Mouse (Mus musculus) heart, adult 8-10 months (tissue): ENCODE data around the gene Abhd8. TPM values are rescaled to one million over a fixed set of nuclear protein-coding genes. Genes with fewer than 3 reads are reported as not detected.

Experiments
- DNase-seq: peaks from one replicate; pipeline ENCODE4 v3.0.0; 2022; ENCODE audit warnings: low spot score
- total RNA-seq, 4 experiments: library from RNA; stranded (reverse); gene quantifications; 2 replicates each; pipeline ENCODE4 v1.2.4; 2022

Gene Abhd8
- total RNA-seq, 4 experiments from 2014 or later, result 21.4 to 29.6 (median 24.8) TPM

DNA sequence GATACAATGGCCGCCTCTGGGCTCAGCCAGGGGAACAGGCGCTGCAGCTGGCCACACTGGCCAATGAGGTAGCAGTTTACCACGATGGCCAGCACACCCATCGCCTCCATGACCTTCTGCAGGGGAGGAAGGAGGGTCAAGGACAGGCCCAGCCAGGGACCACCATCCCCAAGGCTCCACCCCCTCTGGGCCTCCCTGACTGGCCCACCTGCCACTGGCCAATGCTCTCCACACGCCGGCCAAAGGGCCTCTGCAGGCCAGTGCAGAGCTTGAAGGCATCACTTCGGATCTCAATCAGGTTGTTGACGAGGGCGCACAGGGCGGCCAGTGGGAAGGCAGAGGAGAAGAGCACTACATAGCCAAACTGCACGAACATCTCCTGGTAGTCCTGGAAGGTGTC, 15.5 kb upstream of the Abhd8 start:
- no peak for DNase-seq

DNA sequence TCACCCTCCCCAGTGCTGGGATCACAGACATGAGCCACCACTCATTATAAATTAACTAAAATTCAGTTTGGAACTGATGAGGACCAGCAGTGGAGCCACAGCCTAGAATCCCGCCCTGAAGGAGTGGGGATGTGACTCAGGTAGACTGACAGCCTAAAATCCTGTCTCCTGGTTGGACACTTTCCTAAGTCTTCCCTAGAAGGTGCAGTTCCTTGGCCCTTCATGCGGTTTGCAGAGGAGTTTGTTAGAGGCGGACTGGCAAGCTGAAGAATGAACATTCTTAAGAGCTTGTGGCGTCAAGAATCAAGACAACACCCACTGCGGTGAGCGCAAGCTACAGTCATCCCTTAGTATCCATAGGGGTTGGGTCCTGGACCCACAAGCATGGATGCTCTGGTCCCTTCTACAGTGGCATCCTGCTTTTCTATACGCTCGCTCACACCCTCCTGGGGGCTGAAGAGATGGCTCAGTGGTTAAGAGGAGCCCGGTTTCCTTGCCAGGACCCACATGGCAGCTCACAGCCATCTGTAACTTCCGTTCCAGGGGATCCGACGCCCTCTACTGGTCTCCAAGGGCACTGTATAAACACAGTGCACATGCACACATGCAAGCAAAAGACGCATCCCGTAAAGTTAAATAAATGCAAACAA, 13.9 kb upstream of the Abhd8 start:
- no peak for DNase-seq

DNA sequence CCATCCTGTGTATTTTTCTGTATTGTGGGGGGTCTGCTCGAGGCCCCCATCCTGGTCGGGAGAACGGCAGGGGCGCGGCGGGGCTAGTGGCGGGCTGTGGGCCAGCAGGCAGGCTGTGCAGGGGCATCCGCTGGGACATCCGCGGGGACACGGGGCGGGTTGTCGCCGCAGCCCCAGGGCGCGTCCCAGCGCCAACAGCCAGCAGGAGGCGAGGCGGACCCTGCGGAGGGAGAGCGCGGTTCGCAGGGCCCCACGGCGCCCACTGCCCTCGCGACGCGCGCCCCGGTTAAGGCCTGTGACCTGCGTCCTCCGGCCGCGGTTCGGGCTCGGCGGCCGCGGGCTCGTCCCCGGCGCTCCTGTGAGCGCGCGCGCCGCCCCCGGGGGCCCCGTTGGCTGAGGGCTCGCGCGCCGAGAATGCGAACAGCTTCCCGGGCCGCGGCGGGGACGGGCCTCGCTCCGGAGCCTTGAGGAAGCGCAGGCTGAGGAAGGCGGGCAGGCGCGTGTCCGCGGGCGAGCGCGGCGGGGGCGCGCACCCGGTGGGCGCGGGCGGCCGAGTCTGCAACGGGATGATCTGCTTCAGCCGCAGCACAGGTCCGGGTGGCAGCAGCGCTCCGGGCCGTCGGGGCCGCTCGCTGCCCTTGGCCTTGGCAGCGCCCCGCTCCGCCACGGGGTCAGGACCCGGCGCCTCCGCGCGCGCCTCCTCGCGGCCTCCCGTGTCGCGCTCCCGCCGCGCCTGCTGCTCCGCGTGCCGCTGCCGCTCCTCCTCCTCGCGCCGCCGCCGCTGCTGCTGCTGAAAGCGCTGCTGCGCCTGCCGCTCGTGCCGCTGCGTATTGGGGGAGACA, 12.9 kb upstream of the Abhd8 start:
- DNase-seq, result peak; percentile 70

DNA sequence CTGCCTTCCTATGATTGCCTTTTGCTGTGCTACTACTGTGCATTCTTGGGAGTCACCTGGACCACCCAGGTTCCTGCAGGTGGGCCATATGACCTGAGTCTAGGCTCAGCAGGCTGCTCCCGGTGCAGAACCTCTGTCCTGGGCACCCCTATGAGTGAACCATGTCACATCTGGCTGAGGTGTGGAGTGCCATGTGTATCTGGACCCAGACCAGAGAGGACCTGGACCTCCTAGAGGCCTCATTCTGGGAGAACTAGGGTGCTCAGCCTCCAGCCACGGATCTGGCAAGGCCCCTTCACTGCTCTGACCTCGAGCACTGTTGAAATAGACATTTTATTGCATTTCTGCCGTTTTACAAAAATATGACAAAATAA, 12.2 kb upstream of the Abhd8 start:
- DNase-seq, result no peak

DNA sequence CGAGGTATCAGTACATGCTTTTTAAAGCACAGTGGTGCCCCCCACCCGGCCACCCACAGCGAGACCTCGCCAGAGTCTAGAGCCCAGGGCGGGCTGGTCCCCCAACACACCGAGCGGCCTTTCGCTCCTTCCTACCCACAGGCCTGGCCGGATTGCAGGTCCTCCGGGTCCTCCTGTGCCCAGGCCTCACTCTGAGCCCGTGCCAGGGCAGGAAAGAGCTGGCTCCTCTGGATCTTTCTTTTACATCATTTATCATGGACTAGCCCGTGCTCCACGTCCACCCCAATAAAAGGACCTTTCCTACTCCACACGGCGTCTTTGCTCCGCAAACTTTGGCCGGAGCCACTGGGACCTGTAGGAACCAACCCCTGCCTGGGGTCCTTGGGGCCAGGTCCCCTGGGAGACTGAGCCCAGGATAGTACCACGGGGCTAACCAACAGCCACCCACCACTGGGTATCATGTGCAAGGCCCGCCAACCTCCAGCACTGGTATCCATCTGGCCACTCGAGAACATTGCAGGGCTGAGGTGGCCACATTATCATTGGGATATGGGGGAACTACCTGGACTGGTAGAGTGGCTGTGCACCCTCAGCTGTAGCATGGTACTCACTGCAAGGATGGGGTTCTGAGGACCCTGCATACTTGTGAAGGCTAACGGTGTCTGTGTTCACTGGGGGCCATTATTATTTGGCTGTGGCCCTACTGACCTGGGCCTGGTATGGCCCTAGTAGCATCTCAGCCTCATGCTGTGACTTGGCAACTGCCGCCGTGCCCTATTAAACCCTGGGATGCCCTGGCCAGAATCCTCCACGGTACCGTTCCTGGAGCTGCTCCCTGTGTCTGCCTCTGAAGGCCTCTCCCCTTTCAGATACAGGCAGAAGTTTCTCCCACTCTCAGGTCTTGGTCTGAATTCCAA, 11.6 kb upstream of the Abhd8 start:
- no peak for DNase-seq

DNA sequence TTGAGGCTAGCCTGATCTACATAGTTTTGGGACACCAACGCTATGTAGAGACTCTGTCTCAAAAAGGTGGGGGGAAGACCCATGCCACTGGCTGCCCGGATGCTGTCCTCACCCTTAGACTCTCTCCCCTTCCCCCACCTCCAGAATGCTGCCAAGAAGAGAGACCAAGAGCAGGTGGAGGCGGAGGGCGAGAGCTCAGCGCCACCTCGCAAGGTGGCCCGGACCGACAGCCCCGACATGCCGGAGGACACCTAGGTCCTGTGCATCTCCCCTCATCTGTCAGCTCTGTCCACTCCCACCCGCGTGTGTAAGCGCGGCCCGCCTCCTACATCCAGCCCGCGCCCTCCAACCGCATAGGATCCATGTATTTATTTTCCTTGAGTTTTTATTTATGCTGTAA, 10.9 kb upstream of the Abhd8 start:
- no peak for DNase-seq

DNA sequence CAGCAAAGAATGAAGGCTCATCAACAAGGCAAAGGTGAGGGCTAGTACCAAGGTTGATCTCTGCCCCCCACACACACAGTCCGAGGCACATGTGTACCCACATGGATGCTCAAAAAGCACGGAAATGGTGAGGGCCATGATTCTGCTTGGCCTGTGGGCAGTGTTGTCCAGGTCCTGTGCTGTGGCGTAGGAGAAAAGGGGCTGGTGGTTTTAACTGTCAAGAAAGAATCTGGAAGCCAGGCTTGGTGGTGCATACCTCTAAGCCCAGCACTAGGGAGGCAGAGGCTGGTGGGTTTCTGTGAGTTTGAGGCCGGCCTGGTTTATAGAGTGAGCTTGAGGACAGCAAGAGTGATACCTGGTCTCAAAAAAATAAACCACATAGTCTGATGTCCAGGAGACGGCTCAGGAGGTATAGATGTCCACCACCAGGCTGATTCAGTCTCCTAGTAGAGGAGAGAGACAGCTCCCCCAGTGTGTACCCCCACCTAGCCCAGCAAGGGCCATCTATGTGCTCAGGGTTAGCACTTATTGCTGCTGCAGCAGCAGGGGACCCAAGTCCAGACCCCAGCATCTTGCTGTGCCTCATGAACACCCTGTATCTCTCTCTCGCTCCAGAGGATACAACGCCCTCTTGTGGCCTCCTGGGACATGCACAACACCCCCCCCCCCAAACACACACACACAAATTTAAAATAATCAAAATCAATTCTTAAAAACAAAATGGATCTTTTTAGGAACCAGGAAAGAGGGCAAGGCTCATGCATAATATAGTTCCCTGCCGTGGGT, 9.3 kb upstream of the Abhd8 start:
- no peak for DNase-seq

DNA sequence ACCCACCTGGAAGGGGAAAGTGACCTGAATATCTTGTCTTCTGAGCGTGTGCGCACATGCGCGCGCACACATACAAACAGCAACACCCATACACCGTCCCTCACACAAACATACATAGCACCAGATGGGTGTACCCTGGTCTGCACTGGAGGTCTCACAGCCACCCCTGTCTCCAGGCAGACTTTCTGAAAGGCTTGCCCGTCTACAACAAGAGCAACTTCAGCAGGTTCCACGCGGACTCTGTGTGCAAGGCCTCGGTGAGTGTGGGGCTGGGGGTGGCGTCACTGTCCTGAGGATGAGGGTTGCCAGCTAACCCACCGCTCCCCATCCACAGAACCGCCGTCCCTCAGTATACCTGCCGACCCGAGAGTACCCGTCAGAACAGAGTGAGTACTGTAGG, 8.4 kb upstream of the Abhd8 start:
- DNase-seq, result no peak

DNA sequence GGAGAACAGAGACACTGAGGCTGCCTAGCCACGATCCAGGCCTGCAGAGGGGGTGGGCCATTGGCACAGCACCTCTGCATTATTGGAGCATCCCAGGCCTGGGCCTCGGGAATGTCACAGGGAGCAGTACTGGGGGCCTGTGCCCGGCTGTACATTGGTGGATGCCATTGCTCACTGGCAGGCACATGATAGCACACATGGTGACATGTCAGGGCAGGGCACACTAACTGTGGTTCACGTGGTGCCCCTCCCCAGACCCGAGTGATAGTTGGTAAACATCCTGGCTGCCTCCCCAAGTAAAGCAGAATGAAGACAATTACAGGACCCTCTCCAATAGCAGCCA, 7.4 kb upstream of the Abhd8 start:
- DNase-seq, result no peak

DNA sequence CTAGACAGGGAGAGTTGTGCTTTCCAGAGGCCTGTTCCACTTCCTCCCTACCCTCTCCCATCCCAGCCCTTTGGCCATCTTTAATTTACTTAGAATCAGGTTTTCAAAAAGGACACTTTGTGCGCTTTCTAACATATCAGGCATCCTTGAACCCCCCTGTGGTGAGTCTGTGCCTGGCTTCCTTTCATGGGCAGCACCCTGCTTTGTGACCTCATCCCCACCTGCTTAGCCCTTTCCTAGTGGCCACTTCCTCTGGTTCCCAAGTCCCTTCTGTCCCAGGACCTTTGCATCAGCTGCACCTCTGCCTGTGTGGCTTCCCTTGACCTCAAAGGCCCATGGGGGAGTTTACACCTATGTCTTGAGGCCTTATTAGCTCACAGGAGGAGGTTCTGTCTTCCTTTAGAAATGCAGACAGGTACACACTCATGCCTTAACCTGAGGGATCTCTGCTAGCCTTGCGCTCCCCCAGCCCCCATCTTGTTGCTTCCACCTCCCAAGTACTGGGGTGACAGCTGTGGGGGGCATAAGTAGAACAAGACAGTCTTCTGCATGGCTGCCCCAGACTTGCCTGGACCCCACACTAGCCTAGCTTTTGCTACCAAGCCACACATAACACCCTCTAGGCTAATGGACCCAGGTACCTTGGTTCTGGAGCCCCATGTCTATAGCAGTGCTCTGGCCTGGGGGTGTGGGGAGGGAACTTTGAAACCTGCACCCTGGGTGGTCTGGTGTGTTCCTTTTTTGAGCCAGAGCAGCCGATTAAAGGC, 6.9 kb upstream of the Abhd8 start:
- DNase-seq, result no peak

DNA sequence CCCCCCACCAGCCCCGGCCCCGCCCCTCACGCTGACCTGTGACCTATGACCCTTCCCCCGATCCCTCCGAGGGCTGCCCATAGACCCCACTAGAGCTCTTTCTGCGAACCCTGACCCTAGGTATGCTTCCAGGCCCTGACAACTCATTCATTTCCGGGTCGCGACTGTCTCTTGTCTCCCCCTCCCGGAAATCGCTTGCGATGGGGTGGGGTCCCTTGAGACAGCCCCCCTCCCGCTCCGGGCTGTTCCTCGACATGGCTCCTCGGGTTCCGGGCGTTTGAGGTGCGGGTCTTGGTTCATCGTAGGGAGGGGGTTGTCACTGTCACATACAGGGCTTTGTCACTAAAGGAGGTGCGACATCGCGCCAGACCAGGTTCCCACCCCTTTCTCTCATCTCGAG, 6.0 kb upstream of the Abhd8 start:
- DNase-seq, result no peak

DNA sequence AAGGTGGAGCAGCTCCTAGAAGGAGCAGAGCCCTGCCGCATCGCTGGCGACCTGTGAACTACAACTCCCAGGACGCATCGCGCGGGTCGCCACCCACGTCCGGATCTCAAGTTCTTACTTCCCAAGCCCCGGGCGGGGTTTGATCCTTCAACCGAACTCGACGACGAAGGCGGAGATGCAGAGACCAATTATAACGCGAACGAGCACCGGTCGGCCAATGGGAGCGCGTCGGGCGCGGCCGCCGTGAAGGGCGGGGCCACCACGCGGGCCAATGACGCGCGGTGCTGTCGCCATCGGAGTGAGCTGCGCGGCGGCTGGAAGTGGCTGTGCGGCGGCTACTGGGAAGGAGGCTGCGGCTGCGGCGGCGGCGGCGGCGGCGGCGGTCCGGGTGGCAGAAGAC, 5.5 kb upstream of the Abhd8 start, which contains the start of gene Dda1:
Dda1 (plus strand) TSS at position 284 of the 400 bp plus-strand sequence.
- DNase-seq, result peak; percentile 98

DNA sequence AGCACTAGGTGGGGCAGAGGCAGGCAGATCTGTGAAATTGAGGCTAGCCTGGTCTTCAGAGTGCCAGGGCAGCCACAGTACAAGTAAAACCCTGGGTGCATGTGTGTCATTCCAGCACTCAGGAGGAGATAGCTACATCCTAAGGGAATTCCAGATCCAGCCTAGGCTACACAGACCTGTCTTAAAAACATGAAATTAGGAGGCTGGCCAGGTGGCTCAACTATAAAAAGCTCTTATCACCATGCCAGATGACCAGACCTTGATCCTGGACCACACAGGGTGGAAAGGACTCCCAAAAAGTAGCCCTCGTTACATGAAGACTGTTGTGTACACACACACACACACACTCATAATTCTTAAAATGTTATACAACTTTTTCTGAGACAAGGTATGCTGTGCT, 4.5 kb upstream of the Abhd8 start:
- no peak for DNase-seq

DNA sequence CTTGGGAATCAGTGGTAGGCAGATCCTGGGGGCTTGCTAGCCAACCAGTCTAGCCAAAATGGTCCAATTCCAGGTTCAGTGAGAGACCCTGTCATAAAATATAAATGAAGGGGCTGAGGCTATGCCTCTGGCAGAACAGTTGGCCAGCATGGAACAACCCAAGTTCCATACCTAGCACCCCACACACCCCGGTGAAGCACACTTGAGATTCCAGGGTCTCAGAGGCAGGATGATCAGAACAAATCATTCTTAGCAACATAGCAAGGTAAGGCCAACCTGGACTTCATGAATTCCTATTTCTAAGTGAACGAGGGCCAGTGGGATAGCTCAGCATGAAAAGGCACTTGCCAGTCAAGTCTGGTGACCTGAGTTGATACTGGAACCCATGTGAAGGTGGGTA, 3.7 kb upstream of the Abhd8 start:
- DNase-seq, result no peak

DNA sequence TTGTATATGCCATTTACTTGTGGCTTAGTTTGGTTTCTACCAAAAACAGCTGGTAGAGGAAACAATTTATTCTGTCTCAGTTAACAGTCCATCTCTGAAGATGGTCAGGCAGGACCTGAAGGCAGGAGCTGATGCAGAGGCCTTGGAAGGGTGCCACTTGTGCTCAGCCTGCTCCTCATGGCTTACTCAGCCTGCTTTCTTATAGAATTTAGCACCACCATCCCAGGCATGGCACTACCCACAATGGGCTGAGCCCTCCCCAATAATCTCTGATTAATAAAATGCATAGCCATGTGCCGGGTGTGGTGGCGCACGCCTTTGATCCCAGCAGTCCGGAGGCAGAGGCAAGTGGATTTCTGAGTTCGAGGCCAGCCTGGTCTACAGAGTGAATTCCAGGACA, 2.7 kb upstream of the Abhd8 start:
- DNase-seq, result no peak

DNA sequence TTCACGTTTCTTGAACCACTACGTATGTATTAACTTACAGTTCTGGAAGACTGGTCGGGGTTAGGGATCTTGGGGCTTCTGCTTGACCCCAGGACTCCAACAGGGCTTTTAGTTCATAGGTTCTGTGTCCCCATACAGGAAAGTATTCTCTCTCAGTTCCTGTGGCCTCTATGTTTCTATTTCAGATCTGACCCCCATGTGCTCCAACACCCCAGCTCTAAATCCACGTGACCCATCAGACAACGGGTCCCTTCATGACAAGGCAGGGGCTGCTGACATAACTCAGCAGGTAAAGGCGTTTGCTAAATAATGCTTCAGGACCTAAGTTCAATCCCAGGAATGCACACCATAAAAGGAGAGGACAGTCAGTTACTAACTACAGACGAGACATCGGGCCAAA, 2.3 kb upstream of the Abhd8 start:
- no peak for DNase-seq

DNA sequence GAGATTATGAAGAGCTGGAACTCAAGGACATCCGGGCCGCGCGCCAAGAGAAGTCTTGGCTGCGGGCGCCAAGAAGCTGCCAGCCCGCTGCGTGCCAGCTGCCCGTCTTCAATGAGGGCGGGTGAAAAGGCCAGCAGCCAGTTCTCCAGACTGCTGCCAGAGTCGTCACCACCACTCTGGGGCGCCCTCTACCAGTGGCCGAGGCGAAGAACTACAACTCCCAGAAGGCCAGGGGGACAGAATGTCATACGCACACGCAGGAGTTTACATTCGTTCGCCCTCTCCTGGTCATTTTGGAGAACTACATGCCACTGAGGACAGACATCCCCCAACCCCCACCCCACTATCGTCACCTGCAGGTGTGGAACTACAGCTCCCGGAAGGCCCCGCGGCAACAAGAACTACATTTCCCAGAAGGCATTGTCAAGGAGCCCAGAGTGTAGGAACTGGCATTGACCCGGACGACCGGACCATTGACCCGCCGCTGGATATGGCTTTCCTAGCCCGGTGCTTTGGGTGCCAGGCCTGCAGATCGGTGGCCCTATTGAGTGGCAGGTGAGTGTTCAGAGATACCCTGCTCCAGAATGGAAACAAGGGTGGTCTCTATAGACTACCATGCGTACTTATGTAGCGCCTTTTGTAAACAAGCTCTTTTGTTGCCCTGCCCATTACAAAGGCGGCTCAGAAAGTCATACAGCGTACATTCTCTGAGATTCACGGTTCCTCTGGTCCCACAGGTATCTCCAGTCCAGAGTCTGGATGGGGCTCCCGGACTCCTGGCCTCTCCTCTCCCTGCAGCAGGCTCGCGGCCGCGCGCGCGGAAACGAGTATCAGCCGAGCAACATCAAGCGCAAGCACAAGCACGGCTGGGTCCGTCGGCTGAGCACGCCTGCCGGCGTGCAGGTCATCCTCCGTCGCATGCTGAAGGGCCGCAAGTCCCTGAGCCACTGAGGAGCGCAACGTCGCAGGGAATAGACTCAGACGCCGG, 1.4 kb upstream of the Abhd8 start, which contains the start of gene Mrpl34:
Mrpl34 (plus strand) TSS at position 447 of the 988 bp plus-strand sequence.
- DNase-seq, result peak; percentile 99

DNA sequence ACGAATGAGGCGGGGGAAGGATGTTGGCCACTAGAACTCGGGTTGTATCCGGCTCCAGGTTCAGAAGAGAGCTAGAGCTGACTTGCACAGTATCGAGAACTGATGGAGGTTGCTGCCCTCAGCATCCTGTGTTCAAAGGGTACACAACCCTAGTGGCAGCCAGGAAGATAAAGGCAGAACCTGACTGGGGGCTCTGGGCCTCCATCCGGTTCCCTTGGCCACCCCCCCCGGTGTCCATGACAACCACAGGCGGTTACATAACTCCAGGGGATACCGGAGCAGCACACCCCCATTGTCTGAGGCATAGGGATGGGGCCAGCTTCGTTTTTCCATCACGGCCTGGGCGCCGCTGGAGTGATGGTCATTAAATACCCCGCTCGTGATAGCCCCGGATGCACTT, 669 bp downstream of the Abhd8 start:
- no peak for DNase-seq

DNA sequence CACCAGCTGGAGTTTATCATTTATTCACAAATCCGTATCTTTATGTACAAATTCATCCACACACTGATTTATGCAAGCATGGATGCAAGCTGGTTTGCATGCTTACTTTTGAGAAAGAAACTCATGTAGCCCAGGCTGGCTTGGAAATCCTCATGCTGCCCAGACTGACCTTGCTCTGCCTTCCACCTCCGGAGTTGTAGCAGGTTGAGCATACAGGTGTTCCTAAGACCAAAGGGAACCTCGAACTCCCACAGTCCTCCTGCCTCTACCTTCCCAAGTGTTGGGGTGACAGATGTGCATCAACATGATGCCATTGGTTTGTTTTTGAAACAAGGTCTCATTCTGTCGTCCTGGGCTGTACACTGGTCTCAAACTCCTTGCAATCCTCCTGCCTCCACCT, 1.3 kb downstream of the Abhd8 start:
- no peak for DNase-seq
